Mouse (Mus musculus) c-Kit-positive CD71-positive TER-119-positive erythroid progenitor cells, embryonic 14.5 days (primary cell): ENCODE measurements around the gene Ptprt.
"Not testable (repeated sequence)": the region's sequence is repeated elsewhere in the genome, so short reads cannot be mapped to it uniquely, and the experiment has no call there.

ENCODE experiments used
- DNase-seq: peaks from one replicate; pipeline ENCODE4 v3.0.0-alpha.2; 2013; ENCODE audit warnings: low spot score

Gene Ptprt

DNA sequence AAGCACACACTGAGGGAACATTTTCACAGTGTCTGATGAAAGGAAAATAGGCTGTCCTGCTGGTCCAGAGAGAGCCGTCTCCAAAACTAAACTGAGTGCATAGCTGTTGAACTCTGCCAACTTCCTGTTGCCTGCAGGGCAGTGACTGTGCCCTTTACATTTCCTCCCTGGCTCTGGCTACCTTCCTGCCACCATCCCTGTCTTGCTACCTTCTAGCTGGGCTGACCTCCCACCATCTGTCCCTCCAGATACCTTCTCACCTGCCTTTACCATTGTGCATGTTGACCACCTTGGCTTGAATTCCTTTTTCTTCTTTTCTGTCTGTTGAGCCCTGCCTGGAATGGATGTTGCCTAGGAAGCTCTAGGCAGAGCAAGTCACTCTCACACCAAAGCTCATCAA, 1133.8 kb downstream of the Ptprt start:
- no peak for DNase-seq

DNA sequence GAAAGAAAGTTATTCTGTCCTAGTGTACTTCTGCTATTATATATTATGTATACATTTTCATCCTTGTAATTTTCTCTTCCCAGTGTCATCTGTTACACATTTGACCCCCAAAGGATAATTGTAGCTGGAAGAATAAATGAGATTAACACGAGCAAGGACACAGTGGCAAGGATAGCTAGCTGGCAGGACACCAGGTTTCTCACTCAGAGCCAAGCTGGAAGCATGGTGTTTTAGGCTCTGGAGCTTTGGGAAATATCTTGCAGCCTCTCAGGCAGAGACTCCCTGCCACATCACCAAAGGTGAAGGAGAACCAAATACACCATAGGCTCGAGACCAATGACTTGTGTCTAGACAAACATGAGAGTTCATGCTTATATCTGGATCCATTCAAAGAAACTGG, 1141.3 kb downstream of the Ptprt start:
- no peak for DNase-seq

DNA sequence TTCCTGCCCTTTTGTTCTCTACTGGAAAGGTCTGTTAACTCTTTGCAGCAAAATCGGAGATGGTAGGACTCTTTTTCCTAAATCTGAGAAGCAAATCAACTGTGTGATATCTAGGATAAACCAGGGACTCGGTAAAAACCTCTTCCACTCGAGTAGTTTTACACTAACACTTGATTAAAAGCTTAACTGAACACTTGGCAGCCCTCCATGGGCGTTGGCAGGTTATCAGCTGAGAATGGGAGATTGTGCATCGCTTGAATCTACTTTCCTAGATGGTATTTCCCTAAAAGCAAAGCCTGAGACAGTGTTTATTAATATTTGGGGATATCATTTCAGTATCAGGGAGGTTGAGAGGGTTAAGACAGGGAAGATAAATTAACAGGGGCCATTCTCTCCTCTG, 1144.0 kb downstream of the Ptprt start:
- DNase-seq = no peak

DNA sequence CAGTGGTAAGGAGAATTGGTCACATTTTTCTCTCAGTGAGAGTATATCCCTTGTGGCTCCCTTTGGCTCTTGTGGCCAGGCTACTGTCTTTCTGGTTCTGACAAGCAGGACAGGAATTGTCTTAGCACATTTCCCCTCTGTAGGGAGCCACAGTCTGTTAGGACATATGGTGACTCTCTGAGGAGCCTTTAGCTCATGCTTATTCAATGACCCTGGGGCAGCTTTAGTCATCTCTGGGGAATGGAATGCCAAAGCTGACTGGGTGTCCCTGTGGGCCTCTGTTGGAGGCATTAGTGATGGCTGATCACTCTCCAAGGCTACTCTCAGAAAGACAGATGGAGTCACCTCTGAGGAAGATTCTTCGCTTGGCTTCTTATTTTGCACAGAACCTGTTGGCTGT, 1147.7 kb downstream of the Ptprt start:
- DNase-seq = no peak

DNA sequence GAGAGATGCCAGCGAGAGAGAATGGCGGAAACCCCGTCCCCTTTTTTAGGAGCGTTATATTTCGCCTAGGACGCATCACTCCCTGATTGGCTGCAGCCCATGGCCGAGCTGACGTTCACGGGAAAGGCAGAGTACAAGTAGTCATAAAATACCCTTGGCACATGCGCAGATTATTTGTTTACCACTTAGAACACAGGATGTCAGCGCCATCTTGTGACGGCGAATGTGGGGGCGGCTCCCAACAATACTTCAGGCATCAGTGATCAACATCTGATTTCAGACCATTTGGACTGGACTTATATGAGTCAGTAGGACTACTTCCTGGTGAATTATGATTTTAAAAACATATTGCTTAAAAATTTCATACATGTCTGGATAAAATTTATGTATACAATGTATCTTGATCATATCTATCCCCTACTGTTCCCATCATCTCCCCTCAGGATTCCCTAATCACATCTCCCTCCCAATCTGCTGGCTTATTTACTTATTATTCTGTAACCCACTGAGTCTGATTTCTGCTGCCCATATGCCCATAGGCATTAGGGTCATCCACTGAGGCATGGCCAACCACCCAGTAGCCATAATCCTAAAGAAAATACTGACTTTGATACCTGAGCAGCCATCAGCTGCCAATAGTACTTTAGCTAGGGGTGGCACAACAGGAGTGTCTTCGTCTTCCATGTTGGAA, 1148.9 kb downstream of the Ptprt start:
- not testable (repeated sequence) for DNase-seq

DNA sequence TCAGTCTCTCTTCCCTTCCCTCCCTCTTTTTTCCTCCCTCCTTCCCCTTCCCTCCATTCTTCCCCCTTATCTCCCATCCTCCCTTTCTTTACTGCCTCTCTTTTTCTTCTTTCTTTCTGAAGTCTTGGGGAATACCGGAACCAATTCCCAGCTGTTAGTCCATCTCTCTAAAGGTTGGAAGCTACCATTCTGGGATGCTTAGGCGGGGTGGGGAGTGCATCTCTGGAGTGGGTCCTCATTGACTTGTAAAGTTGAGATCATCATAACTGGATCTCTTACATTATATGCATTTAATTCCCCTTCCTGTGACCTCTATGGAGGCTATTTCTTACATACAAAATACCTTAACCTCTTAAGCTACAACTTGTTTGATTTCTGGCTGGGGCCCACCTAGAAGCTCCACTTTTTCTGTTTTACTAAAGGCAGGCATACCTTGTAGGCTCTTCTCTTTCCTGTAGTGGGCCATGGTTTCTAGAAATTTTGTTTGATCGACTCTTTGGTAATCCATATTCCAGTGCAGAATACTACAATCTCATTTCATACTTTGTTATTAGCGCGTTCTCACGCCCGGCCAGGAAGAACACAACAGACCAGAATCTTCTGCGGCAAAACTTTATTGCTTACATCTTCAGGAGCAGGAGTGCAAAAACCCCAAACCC, 1149.7 kb downstream of the Ptprt start:
- no peak for DNase-seq

DNA sequence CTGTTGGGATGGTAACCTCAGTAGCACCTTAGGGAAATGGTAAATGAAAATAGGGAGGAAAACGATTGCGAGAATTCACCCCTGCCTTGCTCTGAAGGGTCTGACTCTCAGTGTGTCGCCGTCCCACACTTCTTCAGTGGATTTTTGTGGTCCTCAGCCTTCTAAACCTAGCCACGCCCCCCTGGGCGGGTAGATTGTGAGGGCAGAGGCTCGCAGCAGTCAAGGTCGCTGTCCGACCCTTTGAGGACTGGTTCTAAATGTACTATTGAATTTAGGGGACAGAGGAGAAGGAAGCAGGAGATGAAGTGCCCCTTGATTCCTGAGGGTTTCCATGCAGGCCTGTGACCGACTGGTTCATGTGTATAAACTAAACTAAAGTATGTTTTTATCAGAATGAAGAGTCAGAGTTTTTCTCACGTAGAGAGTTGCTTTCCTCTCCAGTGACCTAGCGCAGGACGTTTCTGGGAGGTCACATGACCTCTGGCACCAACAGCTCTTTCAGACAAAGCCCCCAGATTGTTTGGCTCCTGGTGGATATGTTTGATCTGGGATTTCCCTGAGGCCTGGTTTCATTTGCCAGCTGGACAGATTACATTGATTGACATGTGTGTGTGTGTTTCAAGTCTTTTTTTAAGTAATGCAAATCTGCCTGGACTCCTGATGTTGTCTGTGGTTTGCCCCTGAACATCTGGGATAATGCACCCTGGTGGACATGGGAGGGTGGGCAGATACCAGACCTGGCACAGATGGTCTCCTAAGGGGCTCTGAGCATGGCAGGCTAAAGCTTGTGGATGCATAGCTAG, 1161.6 kb downstream of the Ptprt start:
- DNase-seq = no peak

DNA sequence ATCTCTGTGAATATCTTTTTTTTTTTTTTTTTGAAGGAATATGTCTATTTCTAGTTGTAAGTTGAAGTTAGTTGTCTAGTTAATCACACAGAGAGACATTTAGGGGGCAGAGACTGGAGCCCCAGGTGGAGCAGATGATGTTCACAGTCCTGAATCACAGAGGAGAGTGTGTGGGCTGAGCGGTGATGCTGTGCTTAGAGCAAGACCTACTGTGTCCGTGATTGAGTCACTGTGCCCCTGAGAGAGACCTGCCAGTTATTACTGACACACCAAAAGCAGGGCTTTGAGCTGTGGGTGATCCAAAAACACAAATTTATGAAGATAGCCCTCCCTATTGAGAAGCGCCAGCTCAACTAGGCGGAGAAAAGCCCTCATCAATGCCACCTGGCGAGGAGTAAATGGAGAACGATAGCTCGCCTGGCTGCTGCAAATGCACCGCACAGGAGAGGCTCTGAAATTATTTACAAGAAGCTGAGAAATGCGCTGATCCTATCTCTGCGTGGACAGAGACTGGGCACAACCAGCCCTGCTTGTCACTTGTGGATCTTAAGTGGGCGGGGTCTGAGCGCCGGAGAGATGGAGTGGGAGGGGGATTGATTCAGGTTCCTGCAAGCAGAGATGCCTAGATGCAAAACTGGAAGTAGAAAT, 1162.4 kb downstream of the Ptprt start:
- DNase-seq = no peak

DNA sequence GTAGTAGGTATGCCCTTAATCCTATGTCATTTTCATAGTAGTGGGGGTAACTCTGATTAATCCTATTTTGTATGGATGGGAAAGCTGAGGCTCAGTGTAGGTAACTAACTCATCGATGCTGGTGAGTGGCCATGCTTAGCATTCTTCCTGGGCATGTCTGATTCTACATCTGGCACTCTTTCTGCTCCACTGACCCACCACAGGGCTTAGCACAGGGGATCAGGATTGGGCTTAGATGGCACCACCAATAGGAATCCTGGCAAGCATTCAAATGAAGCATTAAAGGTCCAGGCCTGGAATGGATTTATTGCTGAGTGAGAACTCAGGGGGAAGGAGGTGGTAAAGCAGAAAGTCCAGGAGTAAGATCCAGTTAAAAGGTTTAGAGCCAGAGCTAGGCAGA, 1179.2 kb downstream of the Ptprt start:
- no peak for DNase-seq

DNA sequence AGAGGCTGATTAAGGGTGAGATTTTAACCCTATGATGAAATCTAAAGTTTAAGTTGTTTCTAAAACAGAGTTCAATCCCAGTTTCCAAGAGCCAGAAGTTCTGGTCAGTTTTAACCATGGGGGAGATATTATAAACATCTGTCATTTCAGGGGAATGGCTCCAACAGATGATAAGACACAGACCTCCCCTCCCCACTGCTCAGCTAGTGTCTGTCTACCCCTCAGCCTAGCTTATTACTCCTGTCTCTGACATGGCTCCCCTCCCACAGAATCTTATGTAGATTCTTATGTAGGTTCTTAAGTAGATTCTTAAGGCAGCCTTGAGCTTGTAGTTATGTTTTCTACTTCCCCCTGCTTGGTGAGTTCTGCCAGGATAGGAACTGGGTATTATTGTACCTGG, 1180.5 kb downstream of the Ptprt start:
- DNase-seq = no peak
